Mouse (Mus musculus) lung, embryonic 14.5 days (tissue): ENCODE results near the gene I830077J02Rik. TPM values are rescaled to one million over a fixed set of nuclear protein-coding genes. Genes with fewer than 3 reads are reported as not detected.
"Not testable (repeated sequence)": the region's sequence is repeated elsewhere in the genome, so short reads cannot be mapped to it uniquely, and the experiment has no call there.

Experiments
- ATAC-seq: fragments of 200-750 bp; cut with Nextera tagmentation; 2 replicates; pipeline ENCODE4 v1.8.0; 2017; ENCODE audit warnings: mild to moderate bottlenecking, moderate TSS enrichment, moderate library complexity; ENCODE audit not compliant: insufficient read depth
- DNase-seq: peaks from one replicate; pipeline ENCODE4 v3.0.0-alpha.2; 2015
- H3K27ac ChIP-seq: fragments of 300-500 bp; sonication (generic); 2 replicates; pipeline ENCODE4 v1.5.1; 2014; ENCODE audit warnings: low read depth, mild to moderate bottlenecking, moderate library complexity
- H3K27me3 ChIP-seq: fragments of 300-500 bp; sonication (generic); 2 replicates; pipeline ENCODE4 v1.6.1; 2014; ENCODE audit warnings: low read length, control low read depth; ENCODE audit not compliant: insufficient read depth
- H3K36me3 ChIP-seq: fragments of 300-500 bp; sonication (generic); 2 replicates; pipeline ENCODE4 v1.6.1; 2014; ENCODE audit warnings: control low read depth; ENCODE audit not compliant: insufficient read depth
- H3K4me1 ChIP-seq: fragments of 300-500 bp; sonication (generic); 2 replicates; pipeline ENCODE4 v1.6.1; 2014; ENCODE audit warnings: antibody characterized with exemption, control low read depth; ENCODE audit not compliant: insufficient read depth
- H3K4me2 ChIP-seq: fragments of 300-500 bp; sonication (generic); 2 replicates; pipeline ENCODE4 v1.6.1; 2014; ENCODE audit warnings: mild to moderate bottlenecking
- H3K4me3 ChIP-seq: fragments of 300-500 bp; sonication (generic); 2 replicates; pipeline ENCODE4 v1.5.1; 2014; ENCODE audit warnings: low read depth, low read length
- H3K9ac ChIP-seq: fragments of 300-500 bp; sonication (generic); 2 replicates; pipeline ENCODE4 v1.6.1; 2014
- H3K9me3 ChIP-seq: fragments of 300-500 bp; sonication (generic); 2 replicates; pipeline ENCODE4 v1.6.1; 2016; ENCODE audit warnings: low read depth, low read length, control low read depth
- CTCF ChIP-seq: IDR thresholded peaks from 2 replicates; pipeline ENCODE4 v1.5.1; 2016; ENCODE audit warnings: antibody characterized with exemption, low read depth
- WGBS: fragments of 180-500 bp; shearing (Covaris S2); extraction: QIAGEN DNeasy Blood & Tissue Kit; methylation state at CpG from one replicate; pipeline ENCODE4 v1.1.7; 2014; 5-methylcytosine and 5-hydroxymethylcytosine counted together
- polyA plus RNA-seq: library from polyadenylated mRNA; unstranded; fragments of >200 nt; fragmentation: Nextera tagmentation; extraction: Ambion mirVana; gene quantifications from 2 replicates; pipeline ENCODE4 v1.2.1, GENCODE M21; 2014

Gene I830077J02Rik
- polyA plus RNA-seq, 1 experiment from 2014 or later: 0.75 TPM

GRCm38 (mm10) chr3:105931095-105931494 lies 1.4 kb downstream of the I830077J02Rik start:
- H3K36me3 ChIP-seq: no peaks in the 10 kb centered on the region
- H3K27me3 ChIP-seq: no peaks in the 10 kb centered on the region
- 85% methylated on average over 2 of the region's 2 CpGs for WGBS
- H3K9ac ChIP-seq: no peak overlapping the region
- no peak for ATAC-seq
- no peaks in the 10 kb centered on the region for H3K9me3 ChIP-seq
- TF ChIP-seq CTCF: no peak
- H3K27ac ChIP-seq: no peak overlapping the region
- no peak overlapping the region for H3K4me3 ChIP-seq
- H3K4me2 ChIP-seq: no peak overlapping the region
- DNase-seq: no peak
- no peaks in the 10 kb centered on the region for H3K4me1 ChIP-seq

GRCm38 (mm10) chr3:105929821-105930220 lies 2.6 kb downstream of the I830077J02Rik start:
- Histone ChIP-seq H3K27ac (no peak overlapping the region), H3K4me3 (no peak overlapping the region), H3K9me3 (no peaks in the 10 kb centered on the region), H3K9ac (no peak overlapping the region), H3K4me1 (no peaks in the 10 kb centered on the region), H3K4me2 (no peak overlapping the region), H3K36me3 (no peaks in the 10 kb centered on the region), H3K27me3 (no peaks in the 10 kb centered on the region)
- ATAC-seq (no peak), DNase-seq (no peak)
- TF ChIP-seq CTCF: no peak
- 75% methylated on average over 7 of the region's 7 CpGs for WGBS

GRCm38 (mm10) chr3:105928781-105929180 lies 3.7 kb downstream of the I830077J02Rik start:
- no peak overlapping the region for H3K4me2 ChIP-seq
- TF ChIP-seq CTCF: no peak
- ATAC-seq (no peak), DNase-seq (no peak)
- WGBS: 78% methylated on average over 6 of the region's 6 CpGs
- no peaks in the 10 kb centered on the region for H3K4me1 ChIP-seq
- H3K36me3 ChIP-seq: no peaks in the 10 kb centered on the region
- H3K9me3 ChIP-seq: no peaks in the 10 kb centered on the region
- H3K9ac ChIP-seq: no peak overlapping the region
- H3K4me3 ChIP-seq: no peak overlapping the region
- H3K27me3 ChIP-seq: no peaks in the 10 kb centered on the region
- H3K27ac ChIP-seq: no peak overlapping the region

- H3K9ac ChIP-seq: no peak overlapping the region
- H3K27me3 ChIP-seq: no peaks in the 10 kb centered on the region
- H3K4me3 ChIP-seq: no peak overlapping the region
- DNase-seq: no peak
- no peak overlapping the region for H3K4me2 ChIP-seq
- WGBS: 90% methylated on average over 3 of the region's 3 CpGs
- ATAC-seq: no peak
- no peak for TF ChIP-seq CTCF
- H3K9me3 ChIP-seq: no peaks in the 10 kb centered on the region
- no peak overlapping the region for H3K27ac ChIP-seq
- no peaks in the 10 kb centered on the region for H3K36me3 ChIP-seq
- no peaks in the 10 kb centered on the region for H3K4me1 ChIP-seq
Observed at GRCm38 (mm10) chr3:105928195-105928569, 4.3 kb downstream of the I830077J02Rik start.

GRCm38 (mm10) chr3:105927561-105928194 lies 4.8 kb downstream of the I830077J02Rik start:
- Histone ChIP-seq H3K9ac (no peak overlapping the region), H3K36me3 (no peaks in the 10 kb centered on the region), H3K9me3 (no peaks in the 10 kb centered on the region), H3K27ac (no peak overlapping the region), H3K4me3 (no peak overlapping the region), H3K4me2 (no peak overlapping the region), H3K4me1 (no peaks in the 10 kb centered on the region), H3K27me3 (no peaks in the 10 kb centered on the region)
- no peak for TF ChIP-seq CTCF
- ATAC-seq (no peak), DNase-seq (no peak)
- 80% methylated on average over 7 of the region's 7 CpGs for WGBS

- no peaks in the 10 kb centered on the region for H3K9me3 ChIP-seq
- H3K9ac ChIP-seq: no peak overlapping the region
- TF ChIP-seq CTCF: no peak
- no peak for DNase-seq
- no peaks in the 10 kb centered on the region for H3K36me3 ChIP-seq
- H3K27me3 ChIP-seq: no peaks in the 10 kb centered on the region
- ATAC-seq: no peak
- H3K4me2 ChIP-seq: no peak overlapping the region
- no peak overlapping the region for H3K27ac ChIP-seq
- WGBS: 82% methylated on average over 9 of the region's 9 CpGs
- no peaks in the 10 kb centered on the region for H3K4me1 ChIP-seq
- H3K4me3 ChIP-seq: no peak overlapping the region
Observed at GRCm38 (mm10) chr3:105924616-105925015, 7.8 kb downstream of the I830077J02Rik start.

GRCm38 (mm10) chr3:105921959-105922358 lies 10.5 kb downstream of the I830077J02Rik start:
- DNase-seq (no peak), ATAC-seq (no peak)
- no peak for TF ChIP-seq CTCF
- Histone ChIP-seq H3K27me3 (no peaks in the 10 kb centered on the region), H3K27ac (no peak overlapping the region), H3K4me3 (no peak overlapping the region), H3K4me2 (no peak overlapping the region), H3K36me3 (no peaks in the 10 kb centered on the region), H3K9me3 (no peaks in the 10 kb centered on the region), H3K4me1 (no peaks in the 10 kb centered on the region), H3K9ac (no peak overlapping the region)
- 70% methylated on average over 2 of the region's 2 CpGs for WGBS

GRCm38 (mm10) chr3:105920743-105921142 lies 11.7 kb downstream of the I830077J02Rik start:
- H3K4me1 ChIP-seq, ATAC-seq, H3K4me3 ChIP-seq, H3K4me2 ChIP-seq, H3K9me3 ChIP-seq, H3K27me3 ChIP-seq, H3K36me3 ChIP-seq, H3K27ac ChIP-seq, DNase-seq, H3K9ac ChIP-seq: not testable (repeated sequence)
